Mouse (Mus musculus) cerebellum, adult 2 months (tissue): ENCODE data around the gene Med15. TPM values are rescaled to one million over a fixed set of nuclear protein-coding genes. Genes with fewer than 3 reads are reported as not detected.

Experiments used
- DNase-seq, 2 experiments: peaks; one replicate each; pipeline ENCODE4 v3.0.0; 2021
- H3K27ac ChIP-seq: fragments of 200-500 bp; 2 replicates; pipeline ENCODE4 v1.5.1; 2012; ENCODE audit warnings: low read length, control low read depth, inconsistent platforms; ENCODE audit not compliant: insufficient read depth
- H3K27me3 ChIP-seq: fragments of 200-500 bp; 2 replicates; pipeline ENCODE4 v1.6.1; 2012; ENCODE audit warnings: inconsistent platforms, mild to moderate bottlenecking, low read length, moderate library complexity; ENCODE audit not compliant: control insufficient read depth, insufficient read depth
- H3K4me1 ChIP-seq: fragments of 200-500 bp; 2 replicates; pipeline ENCODE4 v1.6.1; 2011; ENCODE audit warnings: low read length; ENCODE audit not compliant: control insufficient read depth, insufficient read depth
- H3K4me3 ChIP-seq: fragments of 200-500 bp; replicated peaks from 2 replicates; pipeline ENCODE3; 2011; ENCODE audit warnings: mild to moderate bottlenecking, low read depth, low read length, control low read depth; ENCODE audit not compliant: insufficient read depth
- CTCF ChIP-seq: fragments of 200-500 bp; IDR thresholded peaks from 2 replicates; pipeline ENCODE4 v1.5.1; 2011; ENCODE audit warnings: low read depth, mild to moderate bottlenecking, control low read depth, low read length, moderate library complexity, borderline replicate concordance; ENCODE audit not compliant: insufficient read depth
- POLR2A ChIP-seq: fragments of 200-500 bp; IDR thresholded peaks from 2 replicates; pipeline ENCODE4 v1.6.1; 2011; ENCODE audit warnings: low read length, control low read depth, borderline replicate concordance; ENCODE audit not compliant: insufficient read depth
- WGBS: fragments of 180-500 bp; shearing (Covaris S2); methylation state at CpG from one replicate; pipeline ENCODE4 v1.1.7; 2018; 5-methylcytosine and 5-hydroxymethylcytosine counted together
- polyA plus RNA-seq: library from polyadenylated mRNA; depleted of rRNA; stranded (reverse); fragments of >200 nt; gene quantifications from 2 replicates; pipeline ENCODE4 v1.2.3, GENCODE M21; 2012

The Med15 gene
- polyA plus RNA-seq, 1 experiment: 73.1 TPM

DNA sequence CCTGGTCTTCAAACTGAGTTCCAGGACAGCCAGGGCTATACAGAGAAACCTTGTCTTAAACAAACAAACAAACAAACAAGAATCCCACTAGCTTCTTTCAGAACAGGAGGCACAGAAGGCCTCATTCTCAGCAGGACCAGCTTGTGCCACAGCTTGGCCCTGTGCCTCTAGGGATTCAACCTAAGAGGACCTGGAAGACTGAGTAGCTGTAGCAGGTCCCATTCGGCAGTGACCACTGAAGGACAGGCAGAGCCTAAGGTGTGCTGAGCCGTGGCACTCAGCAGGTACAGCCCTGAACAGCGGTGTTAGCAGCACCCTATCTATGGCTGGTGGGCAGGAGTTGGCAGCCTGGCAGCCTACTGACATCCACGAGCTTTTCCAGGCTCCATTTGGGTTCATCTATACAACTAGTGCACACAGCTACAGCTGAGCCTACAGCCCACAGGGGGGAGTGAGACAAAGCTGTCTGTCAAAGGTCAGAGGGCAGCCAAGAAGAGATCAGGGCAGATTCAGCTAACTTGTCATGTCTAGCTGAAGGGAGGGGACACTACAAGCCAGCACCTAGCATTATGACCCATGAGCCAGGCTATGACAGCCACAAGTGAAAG, 78.4 kb downstream of the Med15 start:
- peak; percentile 51 to 60 for DNase-seq
- H3K27me3 ChIP-seq: no peaks in the 10 kb centered on the region
- peaks cover 64% of the 10 kb centered on the region for H3K4me1 ChIP-seq
- H3K27ac ChIP-seq: peak overlapping the region; percentile 47
- 19% methylated on average over 4 of the region's 4 CpGs for WGBS
- no peak overlapping the region for H3K4me3 ChIP-seq
- TF ChIP-seq CTCF (no peak), POLR2A (no peak)

DNA sequence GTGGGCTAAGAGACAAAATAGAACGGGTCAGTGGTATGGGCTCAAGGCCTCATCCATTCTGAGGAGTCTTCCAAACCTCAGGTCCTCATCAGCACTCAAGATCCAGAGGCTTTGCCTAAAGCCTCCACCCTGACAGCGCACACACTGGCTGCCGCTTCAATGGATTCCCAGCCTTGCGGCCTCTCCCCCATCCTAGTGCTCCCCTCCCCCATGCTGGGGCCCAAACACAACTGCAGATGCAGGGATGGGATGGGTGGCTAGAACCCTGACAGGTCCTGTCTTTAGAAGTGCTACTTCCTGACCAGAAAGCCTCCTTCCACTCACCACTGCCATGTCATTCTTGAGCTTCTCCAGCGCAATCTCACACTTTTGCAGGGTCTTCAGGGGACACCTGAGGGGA, 79.1 kb downstream of the Med15 start:
- no peak for TF ChIP-seq POLR2A
- TF ChIP-seq CTCF: no peak
- H3K4me3 ChIP-seq: no peak overlapping the region
- no peaks in the 10 kb centered on the region for H3K27me3 ChIP-seq
- DNase-seq: peak in 1 of 2 experiments; percentile 25
- H3K27ac ChIP-seq: 0 out of 2 replicates have a peak overlapping the region, but pooled peaks have one; percentile 47
- peaks cover 70% of the 10 kb centered on the region for H3K4me1 ChIP-seq
- WGBS: 94% methylated on average over 5 of the region's 5 CpGs

- peak in 1 of 2 experiments; percentile 39 for DNase-seq
- 30% methylated on average over 4 of the region's 4 CpGs for WGBS
- Histone ChIP-seq H3K27me3 (no peaks in the 10 kb centered on the region), H3K27ac (peak overlapping the region; percentile 15; the same call in 1 of the 2 replicates), H3K4me3 (no peak overlapping the region), H3K4me1 (peaks cover 80% of the 10 kb centered on the region)
- TF ChIP-seq POLR2A (no peak), CTCF (no peak)
Observed at GRCm38 (mm10) chr16:17652607-17653006, 80.1 kb downstream of the Med15 start.

GRCm38 (mm10) chr16:17650711-17651110, 82.0 kb downstream of the Med15 start:
- Histone ChIP-seq H3K27me3 (no peaks in the 10 kb centered on the region), H3K4me1 (peaks cover 72% of the 10 kb centered on the region), H3K4me3 (no peak overlapping the region), H3K27ac (peak overlapping the region; percentile 78)
- 0% methylated on average over 1 of the region's 1 CpGs for WGBS
- no peak for TF ChIP-seq CTCF
- TF ChIP-seq POLR2A: 0 out of 2 replicates have a peak, but pooled peaks have one; percentile 15
- peak; percentile 57 to 60 for DNase-seq

DNA sequence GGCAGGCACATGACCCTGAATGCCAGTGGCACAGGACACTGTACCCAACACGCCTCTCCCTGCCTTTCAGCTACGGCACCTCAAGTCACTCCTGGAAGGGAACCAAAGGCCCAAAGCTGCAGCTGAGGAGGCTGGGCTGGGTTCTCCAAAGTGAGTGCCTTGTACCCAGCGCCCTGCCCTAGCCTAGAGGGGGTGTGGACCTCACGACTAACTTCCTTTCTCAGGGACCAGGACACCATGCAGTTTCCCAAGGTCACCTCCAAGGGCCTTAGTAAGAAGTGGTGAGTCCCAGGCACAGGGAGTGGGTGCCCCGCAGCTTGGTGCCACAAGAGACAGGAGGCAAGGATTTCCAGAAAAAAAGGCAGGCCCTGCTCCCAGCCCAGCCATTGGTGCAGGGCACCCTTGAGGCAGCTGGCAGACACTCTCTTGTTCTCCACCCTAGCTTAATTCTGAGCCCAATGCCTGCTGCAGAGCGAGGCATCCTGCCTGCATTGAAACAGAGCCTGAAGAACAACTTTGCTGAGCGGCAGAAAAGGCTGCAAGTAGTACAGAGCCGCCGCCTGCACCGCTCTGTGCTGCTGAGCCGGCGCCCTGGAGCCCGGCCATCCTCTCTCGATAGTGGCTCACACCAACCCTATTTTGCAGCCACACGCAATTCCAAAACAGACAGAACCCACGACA, 82.6 kb downstream of the Med15 start:
- H3K4me3 ChIP-seq: no peak overlapping the region
- peak overlapping the region; percentile 78 for H3K27ac ChIP-seq
- WGBS: 39% methylated on average over 16 of the region's 16 CpGs
- peaks cover 66% of the 10 kb centered on the region for H3K4me1 ChIP-seq
- H3K27me3 ChIP-seq: no peaks in the 10 kb centered on the region
- peak in 1 of 2 experiments; percentile 55 for DNase-seq
- 0 out of 2 replicates have a peak, but pooled peaks have one; percentile 11 for TF ChIP-seq POLR2A
- TF ChIP-seq CTCF: no peak

DNA sequence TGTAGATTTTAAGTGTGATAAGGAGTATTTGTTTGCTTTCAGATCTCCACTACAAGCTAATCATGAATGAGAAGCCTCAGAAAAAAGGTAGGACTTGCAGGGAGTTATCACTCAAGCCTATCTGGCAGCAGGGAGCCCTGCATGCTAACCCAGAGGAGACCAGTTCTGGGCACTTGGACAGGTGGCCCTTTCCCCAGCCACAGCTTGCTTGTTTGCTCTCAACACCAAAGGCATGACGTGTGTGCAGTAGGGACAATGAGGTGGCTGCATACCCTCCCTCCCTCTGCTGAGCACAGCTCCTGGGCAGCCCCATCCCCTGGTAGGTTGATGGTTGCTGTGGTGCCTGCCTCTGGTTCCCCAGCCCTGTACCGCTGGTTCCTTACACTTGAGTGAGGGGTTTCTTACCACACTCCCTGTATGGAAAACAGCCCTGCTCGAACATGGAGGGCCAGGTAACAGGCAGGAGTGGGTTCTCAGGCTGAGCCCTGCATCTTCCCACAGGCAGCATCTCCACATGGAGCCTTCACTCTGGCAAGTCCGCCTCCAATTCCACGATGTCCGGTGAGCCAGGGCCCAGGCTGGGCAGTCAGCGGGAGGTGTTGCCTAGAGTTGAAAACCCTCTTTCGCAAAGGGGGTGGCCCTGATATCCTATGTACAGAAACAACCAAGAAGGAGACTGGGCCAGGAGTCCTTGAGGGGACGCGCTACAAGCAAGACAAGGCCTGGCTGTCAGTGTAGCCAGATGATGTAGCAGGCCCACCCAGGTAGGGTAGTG, 84.9 kb downstream of the Med15 start:
- no peaks in the 10 kb centered on the region for H3K27me3 ChIP-seq
- peak overlapping the region; percentile 65 for H3K4me3 ChIP-seq
- peaks cover 55% of the 10 kb centered on the region for H3K4me1 ChIP-seq
- DNase-seq: peak; percentile 63 to 68
- H3K27ac ChIP-seq: peak overlapping the region; percentile 83
- no peak for TF ChIP-seq CTCF
- TF ChIP-seq POLR2A: no peak
- 29% methylated on average over 10 of the region's 10 CpGs for WGBS

DNA sequence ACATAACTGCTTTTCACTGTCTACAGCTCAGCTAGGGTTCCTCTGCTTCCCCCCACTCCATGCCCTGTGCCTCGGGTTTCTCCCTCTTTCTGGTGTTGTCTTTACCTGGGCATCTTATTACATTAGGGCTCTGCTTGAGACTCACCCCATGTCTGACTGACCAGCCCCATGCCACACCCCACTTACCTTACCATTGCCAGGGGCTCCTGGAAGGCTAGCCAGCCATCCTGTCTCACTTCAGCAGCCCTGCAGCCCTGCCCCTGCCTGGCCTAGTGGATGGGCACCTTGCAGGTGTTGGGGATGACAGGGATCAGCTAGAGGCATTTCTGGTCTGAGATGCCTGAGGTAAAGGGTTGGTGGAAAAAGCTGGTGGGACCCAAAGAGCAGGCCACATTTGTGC, 85.5 kb downstream of the Med15 start:
- 7% methylated on average over 1 of the region's 1 CpGs for WGBS
- peak overlapping the region; percentile 83 for H3K27ac ChIP-seq
- TF ChIP-seq CTCF (no peak), POLR2A (no peak)
- H3K27me3 ChIP-seq: no peaks in the 10 kb centered on the region
- H3K4me1 ChIP-seq: peaks cover 54% of the 10 kb centered on the region
- peak overlapping the region; percentile 65 for H3K4me3 ChIP-seq
- peak in 1 of 2 experiments; percentile 51 for DNase-seq
